Mouse (Mus musculus): Measurements from ENCODE around the gene Homer1. TPM values are rescaled to one million over a fixed set of nuclear protein-coding genes. Genes with fewer than 3 reads are reported as not detected.

Homer1 gene
- polyA plus RNA-seq, 1 experiment: 4.8 TPM

DNA sequence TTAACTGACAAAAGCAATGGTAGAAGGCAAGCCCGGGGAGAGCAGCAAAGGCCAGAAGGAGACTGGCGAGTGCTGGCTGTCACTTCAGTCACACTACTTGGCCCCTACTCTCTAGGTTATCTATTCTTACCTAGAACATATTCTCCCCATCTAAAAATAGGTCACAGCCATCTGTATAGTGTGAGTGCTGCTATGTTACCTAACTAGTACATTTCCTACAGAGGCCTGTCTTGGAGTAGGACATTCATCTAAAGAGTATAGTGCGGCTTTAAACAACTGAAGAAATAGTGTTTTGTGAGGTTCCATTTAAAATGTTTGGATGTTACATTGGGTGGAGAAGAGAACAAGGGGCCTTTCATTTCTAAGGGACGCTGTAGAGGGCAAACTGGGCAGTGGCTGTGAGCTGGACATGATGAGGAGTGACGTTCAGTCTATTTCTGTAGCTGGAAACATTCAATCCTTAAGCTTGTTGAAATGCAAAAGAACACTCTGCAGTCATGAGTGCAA lies 100.3 kb downstream of the Homer1 start:
- no peaks in the 10 kb centered on the region for H3K36me3 ChIP-seq (ENCODE audit: control insufficient read depth, insufficient read depth)
- no peak for TF ChIP-seq MAX (IDR thresholded peaks at IDR 0.05)
- no peak for TF ChIP-seq FOSL1 (IDR thresholded peaks at IDR 0.05; ENCODE audit: insufficient read depth, low read length, poor library complexity, severe bottlenecking)
- TF ChIP-seq MYOD1 (IDR thresholded peaks at IDR 0.05; ENCODE audit: control insufficient read depth, insufficient read length, low read depth): no peak
- no peak for TF ChIP-seq USF1 (IDR thresholded peaks at IDR 0.05; ENCODE audit: low read depth)
- no peak for TF ChIP-seq CTCF (IDR thresholded peaks at IDR 0.05; ENCODE audit: control insufficient read depth, insufficient read depth, insufficient read length)
- TF ChIP-seq MYOG (IDR thresholded peaks at IDR 0.05; ENCODE audit: control insufficient read depth, extremely low read depth, insufficient read length): no peak
- TF ChIP-seq CEBPB (IDR thresholded peaks at IDR 0.05; ENCODE audit: low read depth): no peak
- H3K79me2 ChIP-seq (ENCODE audit: control insufficient read depth, insufficient read depth): no peaks in the 10 kb centered on the region
- H3K27me3 ChIP-seq (ENCODE audit: control insufficient read depth, insufficient read depth, insufficient read length): no peaks in the 10 kb centered on the region
- H3ac ChIP-seq (ENCODE audit: control insufficient read depth, insufficient read length, low read depth): no peak overlapping the region
- no peaks in the 10 kb centered on the region for H3K79me3 ChIP-seq (ENCODE audit: low read depth)
- no peak overlapping the region for H3K4me3 ChIP-seq (ENCODE audit: insufficient read depth, poor library complexity, severe bottlenecking)

DNA sequence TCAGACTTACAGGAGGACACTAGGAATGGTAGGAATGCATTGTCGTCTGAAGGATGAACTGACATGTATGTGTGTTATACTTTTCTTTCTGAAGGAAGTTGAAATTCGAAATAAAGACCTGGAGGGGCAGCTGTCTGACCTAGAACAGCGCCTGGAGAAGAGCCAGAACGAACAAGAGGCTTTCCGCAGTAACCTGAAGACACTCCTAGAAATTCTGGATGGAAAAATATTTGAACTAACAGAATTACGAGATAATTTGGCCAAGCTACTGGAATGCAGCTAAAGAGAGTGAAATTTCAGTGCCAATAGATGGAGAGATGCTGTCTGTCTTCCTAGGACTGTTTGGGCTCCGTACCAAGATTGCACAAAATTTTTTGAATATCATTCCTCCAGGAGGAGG lies 102.5 kb downstream of the Homer1 start:
- Histone ChIP-seq H3K27me3 (ENCODE audit: control insufficient read depth, insufficient read depth, insufficient read length) (no peaks in the 10 kb centered on the region), H3ac (ENCODE audit: control insufficient read depth, insufficient read length, low read depth) (no peak overlapping the region), H3K36me3 (ENCODE audit: control insufficient read depth, insufficient read depth) (no peaks in the 10 kb centered on the region), H3K4me3 (ENCODE audit: insufficient read depth, poor library complexity, severe bottlenecking) (no peak overlapping the region), H3K79me2 (ENCODE audit: control insufficient read depth, insufficient read depth) (no peaks in the 10 kb centered on the region), H3K79me3 (ENCODE audit: low read depth) (no peaks in the 10 kb centered on the region)
- TF ChIP-seq FOSL1 (IDR thresholded peaks at IDR 0.05; ENCODE audit: insufficient read depth, low read length, poor library complexity, severe bottlenecking) (no peak), MYOG (IDR thresholded peaks at IDR 0.05; ENCODE audit: control insufficient read depth, extremely low read depth, insufficient read length) (no peak), CTCF (IDR thresholded peaks at IDR 0.05; ENCODE audit: control insufficient read depth, insufficient read depth, insufficient read length) (no peak), MAX (IDR thresholded peaks at IDR 0.05) (no peak), CEBPB (IDR thresholded peaks at IDR 0.05; ENCODE audit: low read depth) (no peak), MYOD1 (IDR thresholded peaks at IDR 0.05; ENCODE audit: control insufficient read depth, insufficient read length, low read depth) (no peak), USF1 (IDR thresholded peaks at IDR 0.05; ENCODE audit: low read depth) (no peak)

DNA sequence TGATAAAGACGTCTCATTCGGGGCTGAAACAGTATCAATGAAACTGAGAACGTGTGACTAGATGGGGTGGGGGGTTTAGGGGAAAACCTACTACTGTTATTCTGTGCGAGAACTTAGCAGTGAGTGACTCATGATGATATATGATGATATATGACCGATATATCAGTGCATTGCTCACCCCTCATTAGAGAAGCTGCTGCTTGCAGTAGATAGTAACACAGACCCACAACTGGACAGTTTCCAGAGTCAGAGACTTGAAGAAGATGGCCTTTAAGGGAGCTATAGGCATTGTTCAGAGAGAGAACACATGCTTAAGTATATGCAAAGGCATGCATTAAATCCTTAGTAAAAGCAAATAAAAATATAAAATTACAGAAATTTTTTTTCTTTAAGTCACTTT lies 107.4 kb downstream of the Homer1 start:
- Histone ChIP-seq H3K79me3 (ENCODE audit: low read depth) (no peaks in the 10 kb centered on the region), H3K79me2 (ENCODE audit: control insufficient read depth, insufficient read depth) (no peaks in the 10 kb centered on the region), H3ac (ENCODE audit: control insufficient read depth, insufficient read length, low read depth) (no peak overlapping the region)

DNA sequence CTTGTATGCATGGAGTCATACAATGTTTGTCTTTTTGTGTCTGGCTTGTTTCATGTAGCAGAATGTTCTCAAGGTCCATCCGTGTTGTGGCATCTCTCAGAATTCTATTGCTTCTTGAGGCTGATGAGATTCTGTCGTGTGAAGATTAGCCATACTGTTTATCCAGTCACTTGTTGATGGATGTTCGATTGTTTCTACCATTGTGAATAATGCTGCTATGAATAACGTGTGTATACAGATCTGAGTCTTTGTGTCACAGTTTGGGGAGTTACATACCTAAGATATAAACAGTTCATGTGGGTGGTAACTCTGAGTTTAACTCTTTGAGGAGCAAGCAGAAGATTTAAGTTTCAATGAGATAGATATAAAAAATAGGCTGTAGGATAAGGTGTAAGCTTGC lies 110.9 kb downstream of the Homer1 start:
- Histone ChIP-seq H3ac (ENCODE audit: control insufficient read depth, insufficient read length, low read depth) (no peak overlapping the region), H3K27me3 (ENCODE audit: control insufficient read depth, insufficient read depth, insufficient read length) (no peaks in the 10 kb centered on the region), H3K4me3 (ENCODE audit: insufficient read depth, poor library complexity, severe bottlenecking) (no peak overlapping the region), H3K79me2 (ENCODE audit: control insufficient read depth, insufficient read depth) (no peaks in the 10 kb centered on the region), H3K36me3 (ENCODE audit: control insufficient read depth, insufficient read depth) (no peaks in the 10 kb centered on the region), H3K79me3 (ENCODE audit: low read depth) (no peaks in the 10 kb centered on the region)
- TF ChIP-seq USF1 (IDR thresholded peaks at IDR 0.05; ENCODE audit: low read depth): no peak

More for the DNA sequence above, 107.4 kb downstream of the Homer1 start:
- Histone ChIP-seq H3K36me3 (ENCODE audit: control insufficient read depth, insufficient read depth) (no peaks in the 10 kb centered on the region), H3K4me3 (ENCODE audit: insufficient read depth, poor library complexity, severe bottlenecking) (no peak overlapping the region), H3K27me3 (ENCODE audit: control insufficient read depth, insufficient read depth, insufficient read length) (no peaks in the 10 kb centered on the region)
- TF ChIP-seq FOSL1 (IDR thresholded peaks at IDR 0.05; ENCODE audit: insufficient read depth, low read length, poor library complexity, severe bottlenecking) (no peak), CTCF (IDR thresholded peaks at IDR 0.05; ENCODE audit: control insufficient read depth, insufficient read depth, insufficient read length) (no peak), USF1 (IDR thresholded peaks at IDR 0.05; ENCODE audit: low read depth) (no peak), MYOG (IDR thresholded peaks at IDR 0.05; ENCODE audit: control insufficient read depth, extremely low read depth, insufficient read length) (no peak), CEBPB (IDR thresholded peaks at IDR 0.05; ENCODE audit: low read depth) (no peak), MYOD1 (IDR thresholded peaks at IDR 0.05; ENCODE audit: control insufficient read depth, insufficient read length, low read depth) (no peak), MAX (IDR thresholded peaks at IDR 0.05) (no peak)

DNA sequence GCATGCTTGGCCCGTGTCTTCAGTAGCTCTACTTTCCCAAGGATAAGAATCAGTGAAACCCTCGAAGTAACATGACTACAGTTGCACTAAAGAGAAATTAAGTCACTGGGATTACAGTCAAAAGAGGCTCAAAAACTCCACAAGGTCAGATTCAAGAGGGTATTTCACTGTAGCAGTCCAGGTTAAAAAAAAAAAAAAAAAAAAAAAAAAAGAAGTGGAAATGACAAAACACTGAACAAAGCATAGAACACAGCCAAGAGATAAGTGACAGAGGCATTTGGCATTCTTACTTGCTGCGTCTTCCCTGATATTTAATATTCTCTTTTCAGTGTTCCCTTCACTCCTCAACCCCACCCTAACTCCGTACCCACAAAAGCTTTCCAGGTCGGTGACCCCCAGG lies 115.6 kb downstream of the Homer1 start:
- no peak for TF ChIP-seq FOSL1 (IDR thresholded peaks at IDR 0.05; ENCODE audit: insufficient read depth, low read length, poor library complexity, severe bottlenecking)
- no peak for TF ChIP-seq USF1 (IDR thresholded peaks at IDR 0.05; ENCODE audit: low read depth)
- Histone ChIP-seq H3K36me3 (ENCODE audit: control insufficient read depth, insufficient read depth) (no peaks in the 10 kb centered on the region), H3K79me3 (ENCODE audit: low read depth) (no peaks in the 10 kb centered on the region), H3K79me2 (ENCODE audit: control insufficient read depth, insufficient read depth) (no peaks in the 10 kb centered on the region), H3K4me3 (ENCODE audit: insufficient read depth, poor library complexity, severe bottlenecking) (no peak overlapping the region), H3K27me3 (ENCODE audit: control insufficient read depth, insufficient read depth, insufficient read length) (no peaks in the 10 kb centered on the region), H3ac (ENCODE audit: control insufficient read depth, insufficient read length, low read depth) (no peak overlapping the region)

DNA sequence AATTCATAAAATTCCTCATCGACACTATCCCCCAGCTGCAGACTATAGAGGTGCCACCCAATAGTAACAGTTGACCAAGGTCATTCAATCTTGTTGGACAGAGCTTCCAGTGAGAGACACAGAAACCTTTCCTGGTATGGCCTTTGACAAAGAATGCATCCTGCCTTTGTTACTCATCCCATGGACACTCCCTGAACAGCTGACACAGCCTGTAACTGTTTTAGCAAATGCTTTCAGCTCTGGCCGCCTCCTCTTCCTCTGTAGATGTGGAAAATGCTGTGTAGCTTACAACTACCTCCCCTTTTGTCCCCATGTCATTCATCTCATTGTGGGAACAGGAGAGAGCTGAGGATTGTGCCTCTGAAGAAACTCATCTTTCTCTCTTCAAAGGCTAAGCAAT lies 118.9 kb downstream of the Homer1 start:
- Histone ChIP-seq H3ac (ENCODE audit: control insufficient read depth, insufficient read length, low read depth) (no peak overlapping the region), H3K36me3 (ENCODE audit: control insufficient read depth, insufficient read depth) (no peaks in the 10 kb centered on the region), H3K79me2 (ENCODE audit: control insufficient read depth, insufficient read depth) (no peaks in the 10 kb centered on the region), H3K27me3 (ENCODE audit: control insufficient read depth, insufficient read depth, insufficient read length) (no peaks in the 10 kb centered on the region), H3K79me3 (ENCODE audit: low read depth) (no peaks in the 10 kb centered on the region), H3K4me3 (ENCODE audit: insufficient read depth, poor library complexity, severe bottlenecking) (no peak overlapping the region)
- TF ChIP-seq MAX (IDR thresholded peaks at IDR 0.05) (no peak), MYOG (IDR thresholded peaks at IDR 0.05; ENCODE audit: control insufficient read depth, extremely low read depth, insufficient read length) (no peak), MYOD1 (IDR thresholded peaks at IDR 0.05; ENCODE audit: control insufficient read depth, insufficient read length, low read depth) (peak; percentile 51)
